Mouse (Mus musculus) hindbrain, embryonic 13.5 days (tissue): Measurements from ENCODE around the gene Srsf9. TPM values are rescaled to one million over a fixed set of nuclear protein-coding genes. Genes with fewer than 3 reads are reported as not detected.
A peak's percentile ranks its signal among the peaks of the same experiment; 100 is the strongest.

Experiments used
- ATAC-seq: fragments of 200-750 bp; cut with Nextera tagmentation; 2 replicates; pipeline ENCODE4 v1.8.0; 2017; ENCODE audit warnings: moderate TSS enrichment; ENCODE audit not compliant: low FRiP score
- H3K27ac ChIP-seq: fragments of 300-500 bp; sonication (generic); 2 replicates; pipeline ENCODE4 v1.5.1; 2015; ENCODE audit warnings: inconsistent platforms, mild to moderate bottlenecking, moderate library complexity
- H3K27me3 ChIP-seq: fragments of 300-500 bp; sonication (generic); 2 replicates; pipeline ENCODE4 v1.6.1; 2015; ENCODE audit warnings: mild to moderate bottlenecking, inconsistent platforms
- H3K36me3 ChIP-seq: fragments of 300-500 bp; sonication (generic); 2 replicates; pipeline ENCODE4 v1.6.1; 2015; ENCODE audit warnings: mild to moderate bottlenecking, inconsistent platforms
- H3K4me1 ChIP-seq: fragments of 300-500 bp; sonication (generic); replicated peaks from 2 replicates; pipeline ENCODE4 v1.6.1; 2015; ENCODE audit warnings: inconsistent platforms
- H3K4me2 ChIP-seq: fragments of 300-500 bp; sonication (generic); 2 replicates; pipeline ENCODE4 v1.6.1; 2015; ENCODE audit warnings: inconsistent platforms, mild to moderate bottlenecking, moderate library complexity
- H3K4me3 ChIP-seq: fragments of 300-500 bp; sonication (generic); 2 replicates; pipeline ENCODE4 v1.5.1; 2015; ENCODE audit warnings: mild to moderate bottlenecking, inconsistent platforms
- H3K9ac ChIP-seq: fragments of 300-500 bp; sonication (generic); 2 replicates; pipeline ENCODE4 v1.6.1; 2015; ENCODE audit warnings: mild to moderate bottlenecking, inconsistent platforms
- H3K9me3 ChIP-seq: fragments of 300-500 bp; sonication (generic); 2 replicates; pipeline ENCODE4 v1.6.1; 2016; ENCODE audit warnings: inconsistent platforms
- WGBS: fragments of 180-500 bp; shearing (Covaris S2); methylation state at CpG from one replicate; pipeline ENCODE4 v1.1.7; 2015; 5-methylcytosine and 5-hydroxymethylcytosine counted together
- polyA plus RNA-seq: library from polyadenylated mRNA; unstranded; fragments of >200 nt; fragmentation: Nextera tagmentation; extraction: Ambion mirVana; gene quantifications from 2 replicates; pipeline ENCODE4 v1.2.1, GENCODE M21; 2015

The Srsf9 gene
- polyA plus RNA-seq: 165 and 181 TPM in 2 replicates

DNA sequence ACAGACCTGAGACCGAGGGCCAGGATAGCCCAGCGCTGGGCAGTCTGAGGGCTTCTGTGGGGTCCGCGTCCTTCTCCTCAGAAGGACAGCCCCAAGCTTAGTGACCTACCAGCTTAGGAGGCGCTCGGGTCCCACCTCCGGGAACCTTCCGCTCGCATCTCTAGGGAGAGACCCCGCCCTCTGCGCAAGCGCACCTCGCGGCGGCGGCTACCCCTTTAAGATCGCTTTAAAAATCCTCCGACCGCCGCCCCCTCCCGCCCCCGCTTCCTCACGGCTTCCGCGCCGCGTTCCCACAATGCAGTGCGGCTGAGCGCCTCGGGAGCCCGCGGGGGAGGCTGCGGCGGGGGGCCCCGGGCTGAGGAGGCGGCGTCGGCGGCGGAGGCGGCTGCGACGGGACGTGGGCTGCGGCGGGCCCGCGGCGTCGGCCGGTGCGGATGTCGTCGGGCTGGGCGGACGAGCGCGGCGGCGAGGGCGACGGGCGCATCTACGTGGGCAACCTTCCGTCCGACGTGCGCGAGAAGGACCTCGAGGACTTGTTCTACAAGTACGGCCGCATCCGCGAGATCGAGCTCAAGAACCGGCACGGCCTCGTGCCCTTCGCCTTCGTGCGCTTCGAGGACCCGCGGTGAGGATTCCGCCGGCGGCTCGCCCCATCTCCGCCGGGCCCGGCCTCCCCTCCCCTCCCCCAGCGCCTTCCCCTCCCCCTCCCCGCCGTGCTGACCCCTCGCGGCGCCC, at the start of gene Srsf9:
Gene Srsf9, plus strand, starts transcription at position 303 of the 735 bp plus-strand sequence.
- H3K27me3 ChIP-seq: no peaks in the 10 kb centered on the region
- no peaks in the 10 kb centered on the region for H3K9me3 ChIP-seq
- peaks cover 22% of the 10 kb centered on the region for H3K36me3 ChIP-seq
- peak within 1 kb of the TSS; percentile 93 for H3K4me2 ChIP-seq
- peak; percentile 93 for ATAC-seq
- peak within 1 kb of the TSS; percentile 94 for H3K9ac ChIP-seq
- H3K27ac ChIP-seq: peak within 1 kb of the TSS; percentile 93
- peaks cover 42% of the 10 kb centered on the region for H3K4me1 ChIP-seq
- WGBS: under 1% methylated on average over 74 of the region's 97 CpGs
- peak within 1 kb of the TSS; percentile 98 for H3K4me3 ChIP-seq

DNA sequence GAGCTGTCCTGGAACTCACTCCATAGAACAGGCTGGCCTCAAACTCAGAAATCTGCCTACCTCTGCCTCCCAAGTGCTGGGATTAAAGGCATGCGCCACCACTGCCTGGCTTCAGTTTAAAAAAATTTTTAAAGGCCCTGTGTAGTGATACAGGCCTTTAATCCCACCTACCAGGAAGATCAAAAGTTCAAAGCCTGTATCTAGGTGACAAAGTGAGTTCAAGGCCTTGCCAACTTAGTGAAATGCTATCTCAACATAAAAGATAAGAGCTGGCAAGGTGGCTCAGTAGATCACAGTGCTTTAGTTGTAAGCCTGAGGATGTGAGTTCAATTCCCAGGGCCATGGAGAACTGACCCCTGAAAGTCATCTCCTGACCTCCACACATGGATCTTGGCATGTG, 48.9 kb upstream of the Srsf9 start:
- no peak overlapping the region for H3K4me2 ChIP-seq
- no peak for ATAC-seq
- no peaks in the 10 kb centered on the region for H3K27me3 ChIP-seq
- peaks cover 13% of the 10 kb centered on the region for H3K4me1 ChIP-seq
- no peak overlapping the region for H3K9ac ChIP-seq
- no peaks in the 10 kb centered on the region for H3K36me3 ChIP-seq
- H3K9me3 ChIP-seq: no peaks in the 10 kb centered on the region
- H3K27ac ChIP-seq: no peak overlapping the region
- H3K4me3 ChIP-seq: no peak overlapping the region
- WGBS: 83% methylated on average over 1 of the region's 1 CpGs

DNA sequence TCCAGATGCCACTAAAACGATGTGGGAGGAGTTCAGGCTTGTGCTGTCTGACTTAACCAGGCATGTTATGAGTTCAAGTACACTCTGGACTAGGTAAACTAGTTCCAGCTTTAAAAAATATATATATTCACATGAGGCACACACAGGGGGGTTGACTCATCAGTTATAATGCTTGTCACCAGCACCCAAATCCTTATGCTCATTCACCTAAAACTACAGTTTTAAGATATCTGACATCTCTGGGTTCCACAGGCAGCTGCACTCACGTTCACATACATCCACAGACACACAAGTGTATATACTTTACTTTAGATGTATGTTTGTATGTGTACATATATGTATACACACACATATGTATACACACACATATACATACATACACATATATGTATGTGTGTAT, 48.2 kb upstream of the Srsf9 start:
- peaks cover 6% of the 10 kb centered on the region for H3K36me3 ChIP-seq
- no peak overlapping the region for H3K9ac ChIP-seq
- ATAC-seq: 0 out of 2 replicates have a peak, but pooled peaks have one; percentile 46
- H3K27me3 ChIP-seq: no peaks in the 10 kb centered on the region
- H3K4me3 ChIP-seq: no peak overlapping the region
- peaks cover 6% of the 10 kb centered on the region for H3K4me1 ChIP-seq
- no peak overlapping the region for H3K4me2 ChIP-seq
- no peak overlapping the region for H3K27ac ChIP-seq
- 69% methylated on average over 2 of the region's 2 CpGs for WGBS
- no peaks in the 10 kb centered on the region for H3K9me3 ChIP-seq

DNA sequence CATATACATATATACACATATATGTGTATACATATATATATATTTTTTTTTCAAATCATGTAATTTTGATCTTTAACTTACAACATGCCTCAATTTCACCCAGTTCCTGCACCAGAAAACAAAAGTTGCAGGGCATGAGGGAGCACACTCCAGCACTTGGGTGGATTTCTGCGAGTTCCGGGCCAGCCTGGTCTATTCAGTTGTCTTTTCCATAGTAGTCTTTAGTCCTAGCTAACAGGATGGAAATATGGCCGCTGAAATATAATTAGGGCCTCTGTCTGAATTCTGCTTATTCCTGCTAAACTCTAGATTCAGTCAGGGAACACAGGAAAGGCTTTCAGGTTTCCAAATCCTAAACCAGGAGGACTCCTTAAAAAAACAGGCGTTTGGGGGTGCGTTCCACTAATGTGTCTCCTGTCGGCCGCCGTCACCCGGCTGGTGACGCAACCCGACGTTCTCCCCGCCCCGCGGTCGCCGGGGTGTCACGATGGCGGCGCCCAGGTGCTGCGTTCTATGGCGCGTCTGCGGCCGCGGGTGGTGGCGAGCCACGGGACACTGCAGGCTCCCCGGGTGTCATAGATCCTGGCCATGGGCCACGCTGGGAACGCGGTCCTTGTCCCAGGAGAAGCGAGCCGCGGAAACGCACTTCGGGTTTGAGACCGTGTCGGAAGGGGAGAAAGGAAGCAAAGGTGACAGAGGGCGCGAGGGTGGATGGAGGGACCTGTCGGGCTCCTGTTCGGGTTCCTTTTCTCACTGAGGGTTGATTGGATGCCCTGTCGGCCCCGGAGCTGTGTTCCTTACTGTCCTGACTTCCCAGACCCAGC, 47.5 kb upstream of the Srsf9 start, which contains the start of gene Coq5:
Gene Coq5, plus strand, starts transcription at position 441 of the 824 bp plus-strand sequence.
- Histone ChIP-seq H3K27ac (peak within 1 kb of the TSS; percentile 78), H3K4me2 (peak within 1 kb of the TSS; percentile 93), H3K9ac (peak within 1 kb of the TSS; percentile 92), H3K27me3 (no peaks in the 10 kb centered on the region), H3K4me3 (peak within 1 kb of the TSS; percentile 95), H3K9me3 (no peaks in the 10 kb centered on the region), H3K4me1 (peaks cover 6% of the 10 kb centered on the region), H3K36me3 (peaks cover 13% of the 10 kb centered on the region)
- ATAC-seq: peak; percentile 87
- 3% methylated on average over 45 of the region's 45 CpGs for WGBS

DNA sequence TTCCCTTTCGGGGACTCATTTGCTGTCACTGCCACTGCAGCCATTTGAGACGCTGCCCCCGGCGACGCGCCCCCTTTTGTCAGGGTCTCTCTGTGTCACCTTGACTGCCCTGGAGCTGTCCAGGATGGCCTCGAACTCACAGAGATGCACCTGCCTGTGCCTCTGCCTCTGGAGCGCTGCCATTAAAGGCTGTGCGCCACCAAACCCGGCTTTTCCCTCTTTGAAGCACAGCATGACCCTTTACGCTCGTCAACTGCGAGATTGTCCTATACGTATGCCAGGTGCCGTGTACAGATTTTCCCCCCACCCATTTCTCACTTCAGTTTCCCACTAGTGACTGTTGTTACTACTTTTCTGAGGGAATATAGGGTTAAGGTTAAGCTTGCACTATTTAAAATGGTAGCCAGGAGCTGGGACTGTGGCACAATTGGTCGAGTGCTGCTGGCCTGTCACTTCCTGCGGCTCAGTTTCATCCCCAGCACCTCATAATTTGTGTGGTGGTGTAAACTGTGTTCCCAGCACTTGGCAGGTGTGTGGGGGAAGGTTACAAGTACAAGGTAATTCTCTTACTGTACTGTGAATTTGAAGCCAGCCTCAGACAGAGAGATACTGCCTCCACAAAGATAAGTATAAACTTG, 46.8 kb upstream of the Srsf9 start:
- Histone ChIP-seq H3K4me3 (peak overlapping the region; percentile 95), H3K9ac (peak overlapping the region; percentile 92), H3K4me2 (peak overlapping the region; percentile 93), H3K27me3 (no peaks in the 10 kb centered on the region), H3K36me3 (peaks cover 19% of the 10 kb centered on the region), H3K4me1 (peaks cover 6% of the 10 kb centered on the region), H3K9me3 (no peaks in the 10 kb centered on the region), H3K27ac (peak overlapping the region; percentile 78)
- ATAC-seq: peak; percentile 54
- WGBS: 9% methylated on average over 17 of the region's 17 CpGs

DNA sequence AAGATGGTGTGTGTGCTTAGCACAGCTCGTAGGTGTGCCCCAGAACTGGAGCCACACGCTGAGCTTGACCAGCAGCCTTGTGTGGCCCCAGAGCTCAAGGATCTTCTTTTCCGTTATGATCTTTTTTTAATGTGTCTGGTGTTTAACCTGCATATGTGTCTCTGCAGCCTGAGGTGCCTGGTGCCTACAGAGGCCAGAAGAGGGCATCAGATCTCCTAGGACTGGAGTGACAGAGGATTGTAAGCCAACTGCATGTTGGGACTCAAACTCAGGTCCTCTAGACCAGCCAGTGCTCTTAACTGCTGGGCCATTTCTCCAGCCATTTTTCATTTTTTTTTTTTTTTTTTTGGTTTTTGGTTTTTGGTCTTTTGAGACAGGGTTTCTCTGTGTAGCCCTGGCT, 42.2 kb upstream of the Srsf9 start:
- Histone ChIP-seq H3K27me3 (no peaks in the 10 kb centered on the region), H3K9ac (no peak overlapping the region), H3K4me3 (no peak overlapping the region), H3K36me3 (peaks cover 44% of the 10 kb centered on the region), H3K4me2 (no peak overlapping the region), H3K9me3 (no peaks in the 10 kb centered on the region), H3K27ac (no peak overlapping the region), H3K4me1 (peaks cover 6% of the 10 kb centered on the region)
- 93% methylated on average over 3 of the region's 3 CpGs for WGBS
- no peak for ATAC-seq

DNA sequence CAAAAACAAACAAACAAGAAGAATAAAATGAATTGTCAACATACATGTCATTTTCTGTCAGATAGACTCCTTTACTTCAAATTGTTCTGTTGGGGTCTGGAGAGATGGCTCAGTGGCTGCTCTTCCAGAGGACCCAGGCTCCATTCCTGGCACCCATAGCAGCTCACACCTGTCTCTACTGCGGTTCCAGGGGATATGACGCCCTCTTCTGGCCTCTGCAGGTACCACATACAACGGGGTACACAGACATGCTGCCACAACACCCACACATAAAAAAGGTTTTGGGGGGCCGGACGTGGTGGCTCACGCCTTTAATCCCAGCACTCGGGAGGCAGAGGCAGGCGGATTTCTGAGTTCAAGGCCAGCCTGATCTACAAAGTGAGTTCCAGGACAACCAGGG, 32.8 kb upstream of the Srsf9 start:
- Histone ChIP-seq H3K27me3 (no peaks in the 10 kb centered on the region), H3K27ac (no peak overlapping the region), H3K9me3 (no peaks in the 10 kb centered on the region), H3K4me1 (peaks cover 22% of the 10 kb centered on the region), H3K4me2 (no peak overlapping the region), H3K4me3 (no peak overlapping the region), H3K36me3 (peaks cover 91% of the 10 kb centered on the region), H3K9ac (no peak overlapping the region)
- WGBS: 90% methylated on average over 8 of the region's 8 CpGs
- no peak for ATAC-seq

DNA sequence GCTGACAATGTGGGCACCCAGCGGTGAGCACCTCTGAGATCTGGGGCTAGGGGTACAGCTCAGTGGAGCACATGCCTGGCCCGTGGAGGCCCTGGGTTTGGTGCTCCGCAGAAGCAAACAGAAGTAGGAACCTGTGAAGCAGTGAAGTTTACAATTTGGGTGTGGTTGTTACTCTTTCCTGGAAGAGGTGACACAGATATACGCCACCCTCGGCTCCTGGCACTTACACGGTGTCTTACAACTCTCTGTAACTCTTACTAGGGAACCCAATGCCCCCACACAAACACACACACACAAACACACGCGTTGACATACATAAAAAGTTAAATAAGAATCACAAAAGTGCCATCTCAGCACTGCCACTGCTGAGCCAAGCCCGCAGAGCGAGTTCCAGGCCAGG, 30.6 kb upstream of the Srsf9 start:
- Histone ChIP-seq H3K4me1 (peaks cover 32% of the 10 kb centered on the region), H3K27me3 (no peaks in the 10 kb centered on the region), H3K4me2 (no peak overlapping the region), H3K36me3 (peaks cover 71% of the 10 kb centered on the region), H3K4me3 (no peak overlapping the region), H3K9ac (no peak overlapping the region), H3K27ac (0 out of 2 replicates have a peak overlapping the region, but pooled peaks have one; percentile 25), H3K9me3 (no peaks in the 10 kb centered on the region)
- no peak for ATAC-seq
- WGBS: 84% methylated on average over 10 of the region's 10 CpGs

DNA sequence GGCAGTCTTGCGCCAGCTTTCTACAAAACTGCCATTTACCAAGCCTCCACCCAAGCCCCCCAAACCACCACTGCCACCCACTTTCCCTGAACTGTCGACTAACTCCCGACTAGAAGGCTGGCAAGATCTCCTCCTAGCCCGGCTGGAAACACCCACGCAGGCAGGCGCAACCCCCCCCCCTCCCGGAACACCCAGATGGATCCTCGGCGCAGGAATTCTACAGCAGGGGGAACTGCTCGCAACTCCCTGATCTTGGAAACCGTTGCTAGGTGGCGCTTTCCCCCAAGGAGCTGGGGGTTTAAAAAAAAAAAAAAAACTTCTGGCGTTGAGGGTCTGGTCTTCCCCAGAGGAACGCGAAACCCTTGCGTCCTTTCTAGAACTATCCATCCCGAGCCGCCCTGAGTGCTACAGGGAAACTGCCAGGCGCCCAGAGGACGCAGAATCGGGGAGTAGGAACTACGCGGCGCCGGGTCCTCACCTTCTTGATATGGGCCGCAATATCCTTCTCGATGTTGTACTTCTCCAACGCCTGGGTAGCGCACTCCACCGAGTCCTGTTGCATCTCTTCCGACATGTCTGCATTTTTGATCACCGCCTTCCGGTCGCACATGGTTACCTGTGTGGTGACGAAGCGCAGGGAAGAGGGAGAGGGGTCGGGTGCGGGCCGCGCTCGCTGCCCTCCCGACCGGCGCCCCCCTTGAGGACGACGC, 26.8 kb upstream of the Srsf9 start:
- Histone ChIP-seq H3K9me3 (no peaks in the 10 kb centered on the region), H3K4me3 (peak overlapping the region; percentile 86), H3K27ac (peak overlapping the region; percentile 96), H3K36me3 (peaks cover 38% of the 10 kb centered on the region), H3K9ac (peak overlapping the region; percentile 90), H3K4me2 (peak overlapping the region; percentile 74), H3K27me3 (peaks cover 7% of the 10 kb centered on the region; the same call in 1 of the 2 replicates), H3K4me1 (peaks cover 39% of the 10 kb centered on the region)
- WGBS: under 1% methylated on average over 46 of the region's 46 CpGs
- ATAC-seq: peak; percentile 60

DNA sequence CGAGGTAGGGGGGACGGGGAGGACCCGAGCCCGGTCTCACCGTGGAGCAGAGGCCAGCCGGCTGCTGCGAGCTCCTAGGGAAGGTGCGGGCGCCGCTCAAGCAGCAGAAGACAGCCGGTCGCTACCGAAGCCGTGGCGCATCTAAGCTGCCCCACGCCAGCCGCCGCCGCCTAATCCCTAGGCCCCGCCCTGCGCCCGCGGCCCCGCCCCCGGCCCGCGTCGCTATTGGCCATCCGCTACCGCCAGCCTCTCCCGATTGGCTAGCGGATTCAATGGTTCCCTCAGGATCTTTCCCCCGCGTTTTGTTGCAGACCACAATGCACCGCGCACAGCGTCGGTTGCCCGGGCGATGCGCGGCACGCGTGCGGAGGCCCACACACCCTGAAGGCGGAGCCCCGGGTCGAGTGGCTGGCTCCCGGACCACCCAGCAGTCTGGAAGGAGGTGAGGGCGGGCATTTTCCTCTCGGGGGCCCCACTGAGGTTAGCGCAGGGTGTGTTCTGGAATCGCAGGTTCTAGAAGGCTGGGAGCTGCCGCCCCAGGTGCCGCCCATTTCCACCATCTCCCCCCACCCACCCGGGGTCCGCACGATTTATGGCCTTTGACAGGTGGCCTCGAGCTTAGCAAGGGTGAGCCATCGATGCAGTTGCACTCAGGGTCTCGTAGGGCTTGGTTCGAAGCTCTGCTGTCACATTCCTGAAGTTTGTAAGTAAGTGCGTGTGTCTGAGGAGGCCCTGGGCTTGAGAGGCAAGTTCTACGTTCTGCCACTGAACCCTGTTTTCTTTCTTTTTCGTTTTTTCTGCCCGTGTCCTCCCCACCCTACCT, 26.0 kb upstream of the Srsf9 start, which contains the start of gene Dynll1:
Gene Dynll1, minus strand, starts transcription at position 208 of the 823 bp plus-strand sequence.
- WGBS: under 1% methylated on average over 56 of the region's 66 CpGs
- peak within 1 kb of the TSS; percentile 96 for H3K27ac ChIP-seq
- peaks cover 39% of the 10 kb centered on the region for H3K4me1 ChIP-seq
- peak; percentile 97 for ATAC-seq
- H3K36me3 ChIP-seq: peaks cover 30% of the 10 kb centered on the region
- peaks cover 7% of the 10 kb centered on the region; the same call in 1 of the 2 replicates for H3K27me3 ChIP-seq
- H3K9me3 ChIP-seq: no peaks in the 10 kb centered on the region
- peak within 1 kb of the TSS; percentile 90 for H3K9ac ChIP-seq
- peak within 1 kb of the TSS; percentile 86 for H3K4me3 ChIP-seq
- H3K4me2 ChIP-seq: peak within 1 kb of the TSS; percentile 84

DNA sequence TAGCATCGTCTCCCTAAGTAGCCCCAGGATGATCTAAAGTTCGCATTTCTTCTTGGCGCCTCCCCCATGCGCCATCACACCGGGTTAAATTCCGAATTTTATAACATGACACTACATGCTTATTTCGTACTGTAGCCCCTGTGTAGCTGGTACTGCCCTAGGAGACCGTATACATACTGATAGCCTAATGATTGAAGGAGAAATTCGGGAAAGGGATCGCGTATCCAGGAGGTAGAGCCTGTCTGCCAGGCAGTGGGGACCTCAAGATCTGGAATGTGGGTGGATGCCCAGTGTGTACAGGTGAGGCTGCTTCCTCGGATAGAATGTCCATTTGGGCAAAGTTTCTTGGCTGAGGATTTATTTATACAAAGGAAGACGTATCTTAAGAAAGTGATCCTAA, 25.4 kb upstream of the Srsf9 start:
- WGBS: 28% methylated on average over 13 of the region's 13 CpGs
- Histone ChIP-seq H3K9ac (peak overlapping the region; percentile 72), H3K36me3 (peaks cover 24% of the 10 kb centered on the region), H3K4me2 (peak overlapping the region; percentile 84), H3K27me3 (peaks cover 7% of the 10 kb centered on the region; the same call in 1 of the 2 replicates), H3K4me3 (peak overlapping the region; percentile 86), H3K4me1 (peaks cover 39% of the 10 kb centered on the region), H3K27ac (peak overlapping the region; percentile 76; the same call in 1 of the 2 replicates), H3K9me3 (no peaks in the 10 kb centered on the region)
- peak; percentile 0; the same call in 1 of the 2 replicates for ATAC-seq
